8 mouse cellular contexts compared by ENCODE assay signal in the genomic region with DNA sequence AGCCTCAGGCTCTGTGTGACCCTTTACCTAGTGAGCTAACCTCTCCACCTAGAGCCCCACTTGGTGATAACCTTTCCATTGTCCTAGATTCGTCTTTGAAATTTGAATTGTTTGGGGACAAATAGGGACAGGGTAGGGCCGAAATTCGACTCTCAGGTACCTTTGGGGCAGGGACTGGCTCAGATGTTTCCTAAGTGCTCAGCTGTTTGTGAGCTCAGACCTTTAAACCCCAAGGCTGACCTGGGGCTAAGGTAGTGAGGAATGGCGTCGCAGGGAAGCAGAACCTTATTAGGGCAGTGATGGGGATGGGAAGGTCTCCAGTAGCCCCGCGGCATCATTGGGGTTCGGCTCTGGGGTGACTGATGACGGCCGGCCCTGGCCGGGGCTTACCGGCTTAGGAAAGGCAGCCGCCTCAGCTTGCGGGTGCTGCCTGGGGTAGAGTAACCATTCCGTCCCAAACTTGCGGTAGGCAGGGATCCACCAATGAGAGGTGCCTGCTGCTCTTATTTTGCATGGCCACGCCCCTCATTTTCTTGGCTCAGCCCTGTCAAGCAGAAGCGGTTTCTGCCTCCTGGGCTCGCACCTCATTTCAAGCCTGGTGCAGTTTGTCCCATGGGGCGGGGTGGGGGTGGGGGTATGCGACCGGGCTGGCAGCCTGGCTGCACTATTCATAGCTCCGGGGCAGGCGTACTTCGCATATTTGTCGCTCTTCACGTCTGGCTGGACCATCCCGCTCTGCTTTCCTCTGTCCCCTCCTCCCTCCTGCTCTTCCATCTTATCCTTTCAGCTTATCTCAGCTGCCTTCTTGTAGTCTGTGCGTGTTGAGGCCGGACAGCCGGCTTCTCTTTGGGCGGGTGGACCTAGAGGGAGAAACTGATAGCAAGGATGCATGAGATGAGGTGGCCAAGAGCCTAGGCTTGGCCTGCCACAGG. TPM values are rescaled to one million over a fixed set of nuclear protein-coding genes. Genes with fewer than 3 reads are reported as not detected.
DNase-seq lines count a peak whose midpoint lies in the region; ATAC-seq and TF ChIP-seq lines count a peak whose summit lies in the region.

No protein-coding gene starts in this region.

- intact Hi-C loops in gastrocnemius, adult 2 months (cut with DNase I): no loop called here

- H3K4me1 ChIP-seq in hindbrain, embryonic 15.5 days (replicated peaks): peaks cover 18% of the 10 kb centered on the region
- H3K4me1 ChIP-seq in limb, embryonic 10.5 days: peaks cover 47% of the 10 kb centered on the region
- peaks cover 37% of the 10 kb centered on the region for H3K4me1 ChIP-seq in midbrain, embryonic 10.5 days

- no peaks in the 10 kb centered on the region for H3K27me3 ChIP-seq in hindbrain, embryonic 15.5 days
- 0 out of 2 replicates have a peak, but pooled peaks cover 3% of the 10 kb centered on the region for H3K27me3 ChIP-seq in limb, embryonic 10.5 days (ENCODE audit: low read depth, poor library complexity, severe bottlenecking)
- H3K27me3 ChIP-seq in midbrain, embryonic 10.5 days (ENCODE audit: low read depth, poor library complexity, severe bottlenecking): peaks cover 29% of the 10 kb centered on the region

- H3K27ac ChIP-seq in gastrocnemius, adult 2 months: peak overlapping the region; percentile 80
- peak overlapping the region; percentile 55; the same call in 1 of the 2 replicates for H3K27ac ChIP-seq in hindbrain, embryonic 15.5 days (replicated peaks)
- H3K27ac ChIP-seq in limb, embryonic 10.5 days: peak overlapping the region; percentile 81
- H3K27ac ChIP-seq in midbrain, embryonic 10.5 days (replicated peaks): peak overlapping the region; percentile 65

- H3K9ac ChIP-seq in hindbrain, embryonic 15.5 days: peak overlapping the region; percentile 44

- H3K9me3 ChIP-seq in hindbrain, embryonic 15.5 days: no peaks in the 10 kb centered on the region
- no peaks in the 10 kb centered on the region for H3K9me3 ChIP-seq in limb, embryonic 10.5 days (replicated peaks)
- H3K9me3 ChIP-seq in midbrain, embryonic 10.5 days (replicated peaks): no peaks in the 10 kb centered on the region

- ATAC-seq in hindbrain, embryonic 15.5 days (ENCODE audit: low FRiP score, low read depth): peak; percentile 80

- peak; percentile 81 for DNase-seq in ovary, adult 18-20 months (ENCODE audit: low spot score)
- DNase-seq in ovary, postnatal 14 days (ENCODE audit: low spot score): no peak
- DNase-seq in cerebellum, postnatal 10 days: peak; percentile 67 to 76
- DNase-seq in gastrocnemius, adult 2 months: peak; percentile 90
- peak; percentile 81 for DNase-seq in limb, embryonic 10.5 days (ENCODE audit: low spot score)
- peak; percentile 83 for DNase-seq in midbrain, embryonic 10.5 days (ENCODE audit: low spot score)
- peak; percentile 78 to 90 for DNase-seq in spleen, postnatal 10 days (ENCODE audit: low spot score in 2 of 2)

- no peak for TF ChIP-seq CTCF in gastrocnemius, adult 2 months (IDR thresholded peaks at IDR 0.05)

- H3K36me3 ChIP-seq in hindbrain, embryonic 15.5 days: no peaks in the 10 kb centered on the region
- H3K36me3 ChIP-seq in limb, embryonic 10.5 days: no peaks in the 10 kb centered on the region
- H3K36me3 ChIP-seq in midbrain, embryonic 10.5 days: no peaks in the 10 kb centered on the region

- 1% methylated on average over 32 of the region's 32 CpGs for WGBS in hindbrain, embryonic 15.5 days
- under 1% methylated on average over 32 of the region's 32 CpGs for WGBS in limb, embryonic 10.5 days
- under 1% methylated on average over 32 of the region's 32 CpGs for WGBS in midbrain, embryonic 10.5 days

- peak overlapping the region; percentile 65 for H3K4me2 ChIP-seq in hindbrain, embryonic 15.5 days

- peak overlapping the region; percentile 73 for H3K4me3 ChIP-seq in gastrocnemius, adult 2 months
- H3K4me3 ChIP-seq in hindbrain, embryonic 15.5 days: peak overlapping the region; percentile 37
- peak overlapping the region; percentile 51 for H3K4me3 ChIP-seq in limb, embryonic 10.5 days
- peak overlapping the region; percentile 55 for H3K4me3 ChIP-seq in midbrain, embryonic 10.5 days

RNA-seq across cellular contexts. Expression of a gene that starts 12.7 kb away (rescaled TPM):
- total RNA-seq in gastrocnemius, adult 2 months (2021): 1 to 10 TPM; 5.9 to 7.5 TPM
- polyA plus RNA-seq in hindbrain, embryonic 15.5 days (2015; fragmentation: Nextera tagmentation; extraction: Ambion mirVana): 9.9 and 10.1 TPM in 2 replicates
- 3.5 and 3.9 TPM in 2 replicates for polyA plus RNA-seq in limb, embryonic 10.5 days (2016; fragmentation: Nextera tagmentation; extraction: Ambion mirVana)
- 1.9 and 2.3 TPM in 2 replicates for polyA plus RNA-seq in midbrain, embryonic 10.5 days (2016; fragmentation: Nextera tagmentation; extraction: Ambion mirVana)
